Mouse (Mus musculus) cerebellum, adult 2 months (tissue): Measurements from ENCODE around the gene Wwc2.

Experiments used
- CTCF ChIP-seq: fragments of 200-500 bp; IDR thresholded peaks from 2 replicates; pipeline ENCODE4 v1.5.1; 2011; ENCODE audit warnings: low read depth, mild to moderate bottlenecking, control low read depth, low read length, moderate library complexity, borderline replicate concordance; ENCODE audit not compliant: insufficient read depth
- POLR2A ChIP-seq: fragments of 200-500 bp; IDR thresholded peaks from 2 replicates; pipeline ENCODE4 v1.6.1; 2011; ENCODE audit warnings: low read length, control low read depth, borderline replicate concordance; ENCODE audit not compliant: insufficient read depth

DNA sequence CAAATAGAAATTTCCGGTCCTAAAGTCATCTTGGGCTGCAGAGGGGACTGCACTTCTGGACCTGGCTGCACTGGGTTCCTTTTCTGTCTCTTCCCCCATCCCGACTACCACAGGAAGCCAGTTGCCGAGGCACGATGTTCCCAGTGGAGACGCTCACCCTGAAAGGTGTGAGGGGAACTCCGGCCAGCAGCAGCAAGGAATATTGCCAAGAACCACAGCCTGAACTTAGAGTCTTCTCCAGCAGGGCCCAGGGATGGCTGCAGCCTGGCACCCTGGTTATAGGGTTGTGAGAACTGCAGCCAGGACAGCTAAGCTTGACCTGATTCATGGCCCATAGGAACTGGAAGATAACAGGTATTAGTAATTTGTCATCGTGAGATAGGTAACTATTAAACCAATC is 86.7 kb downstream of the Wwc2 start:
- TF ChIP-seq POLR2A (no peak), CTCF (no peak)
